ENCODE assay signal across 7 mouse cellular contexts in genomic region chr7:15961798-15962197, GRCm38 (mm10). TPM values are rescaled to one million over a fixed set of nuclear protein-coding genes. Genes with fewer than 3 reads are reported as not detected.
DNase-seq lines count a peak whose midpoint lies in the region; ATAC-seq and TF ChIP-seq lines count a peak whose summit lies in the region.

No protein-coding gene starts in this region.

- no peaks in the 10 kb centered on the region for H3K27me3 ChIP-seq in heart, postnatal 0 days (ENCODE audit: control insufficient read depth, insufficient read depth, low read length)
- H3K27me3 ChIP-seq in heart, embryonic 11.5 days (ENCODE audit: control insufficient read depth, insufficient read depth, low read length): no peaks in the 10 kb centered on the region; the same call in 1 of the 2 replicates
- no peaks in the 10 kb centered on the region for H3K27me3 ChIP-seq in midbrain, embryonic 13.5 days
- H3K27me3 ChIP-seq in midbrain, embryonic 15.5 days (replicated peaks): no peaks in the 10 kb centered on the region
- no peaks in the 10 kb centered on the region for H3K27me3 ChIP-seq in intestine, embryonic 15.5 days (replicated peaks)
- H3K27me3 ChIP-seq in stomach, postnatal 0 days (ENCODE audit: control insufficient read depth, insufficient read depth, low read length): no peaks in the 10 kb centered on the region

- H3K9me3 ChIP-seq in heart, postnatal 0 days (replicated peaks; ENCODE audit: control insufficient read depth, low read length): no peaks in the 10 kb centered on the region
- no peaks in the 10 kb centered on the region for H3K9me3 ChIP-seq in heart, embryonic 11.5 days (replicated peaks; ENCODE audit: control insufficient read depth, low read length)
- no peaks in the 10 kb centered on the region for H3K9me3 ChIP-seq in midbrain, embryonic 13.5 days
- no peaks in the 10 kb centered on the region for H3K9me3 ChIP-seq in midbrain, embryonic 15.5 days
- no peaks in the 10 kb centered on the region for H3K9me3 ChIP-seq in intestine, embryonic 15.5 days
- H3K9me3 ChIP-seq in stomach, postnatal 0 days (ENCODE audit: control insufficient read depth, low read length): no peaks in the 10 kb centered on the region

- no peak overlapping the region for H3K9ac ChIP-seq in heart, postnatal 0 days (replicated peaks; ENCODE audit: low read depth, low read length)
- H3K9ac ChIP-seq in heart, embryonic 11.5 days (ENCODE audit: low read depth, low read length): no peak overlapping the region
- H3K9ac ChIP-seq in midbrain, embryonic 13.5 days (replicated peaks): no peak overlapping the region; the same call in 1 of the 2 replicates
- no peak overlapping the region for H3K9ac ChIP-seq in midbrain, embryonic 15.5 days
- 0 out of 2 replicates have a peak overlapping the region, but pooled peaks have one; percentile 23 for H3K9ac ChIP-seq in intestine, embryonic 15.5 days
- peak overlapping the region; percentile 18; the same call in 1 of the 2 replicates for H3K9ac ChIP-seq in stomach, postnatal 0 days (ENCODE audit: low read length)

- 0 out of 2 replicates have a peak overlapping the region, but pooled peaks have one; percentile 3 for H3K4me3 ChIP-seq in heart, postnatal 0 days (ENCODE audit: low read depth, low read length)
- H3K4me3 ChIP-seq in heart, embryonic 11.5 days (ENCODE audit: low read depth, low read length): no peak overlapping the region
- H3K4me3 ChIP-seq in midbrain, embryonic 13.5 days (replicated peaks): no peak overlapping the region
- no peak overlapping the region for H3K4me3 ChIP-seq in midbrain, embryonic 15.5 days
- no peak overlapping the region for H3K4me3 ChIP-seq in intestine, embryonic 15.5 days (replicated peaks)
- no peak overlapping the region for H3K4me3 ChIP-seq in stomach, postnatal 0 days (ENCODE audit: low read depth, low read length)

- H3K4me1 ChIP-seq in heart, postnatal 0 days (ENCODE audit: control insufficient read depth, insufficient read depth): peaks cover 26% of the 10 kb centered on the region
- H3K4me1 ChIP-seq in heart, embryonic 11.5 days (ENCODE audit: control insufficient read depth, insufficient read depth, low read length): peaks cover 20% of the 10 kb centered on the region
- peaks cover 10% of the 10 kb centered on the region for H3K4me1 ChIP-seq in midbrain, embryonic 13.5 days (replicated peaks)
- H3K4me1 ChIP-seq in midbrain, embryonic 15.5 days: peaks cover 8% of the 10 kb centered on the region
- H3K4me1 ChIP-seq in intestine, embryonic 15.5 days (replicated peaks): peaks cover 48% of the 10 kb centered on the region
- H3K4me1 ChIP-seq in stomach, postnatal 0 days (replicated peaks; ENCODE audit: control insufficient read depth, insufficient read depth): peaks cover 4% of the 10 kb centered on the region

- DNase-seq in heart, postnatal 0 days (ENCODE audit: low spot score): no peak
- DNase-seq in stomach, postnatal 0 days (ENCODE audit: low spot score): no peak
- DNase-seq in frontal cortex, postnatal 36 days (ENCODE audit: low spot score in 2 of 2): no peak

- TF ChIP-seq EP300 in heart, postnatal 0 days (IDR thresholded peaks at IDR 0.05; ENCODE audit: low read depth): no peak
- no peak for TF ChIP-seq EP300 in stomach, postnatal 0 days (optimal IDR thresholded peaks at IDR 0.05)

- no peak for TF ChIP-seq CTCF in heart, postnatal 0 days (IDR thresholded peaks at IDR 0.05; ENCODE audit: low read depth)
- no peak for TF ChIP-seq CTCF in stomach, postnatal 0 days (IDR thresholded peaks at IDR 0.05; ENCODE audit: low read depth)

- H3K36me3 ChIP-seq in heart, postnatal 0 days (replicated peaks; ENCODE audit: control insufficient read depth, insufficient read depth, low read length): peaks cover 41% of the 10 kb centered on the region
- H3K36me3 ChIP-seq in heart, embryonic 11.5 days (ENCODE audit: control insufficient read depth, insufficient read depth, low read length): peaks cover 2% of the 10 kb centered on the region; the same call in 1 of the 2 replicates
- H3K36me3 ChIP-seq in midbrain, embryonic 13.5 days: no peaks in the 10 kb centered on the region
- H3K36me3 ChIP-seq in midbrain, embryonic 15.5 days (replicated peaks): no peaks in the 10 kb centered on the region
- peaks cover 7% of the 10 kb centered on the region; the same call in 1 of the 2 replicates for H3K36me3 ChIP-seq in intestine, embryonic 15.5 days
- H3K36me3 ChIP-seq in stomach, postnatal 0 days (ENCODE audit: control insufficient read depth, insufficient read depth, low read length): peaks cover 6% of the 10 kb centered on the region

- no peak for ATAC-seq in heart, postnatal 0 days (ENCODE audit: insufficient read depth, low read depth)
- no peak for ATAC-seq in heart, embryonic 11.5 days (replicated peaks; ENCODE audit: insufficient number of reproducible peaks, low FRiP score, low TSS enrichment)
- ATAC-seq in midbrain, embryonic 13.5 days: peak; percentile 12; the same call in 1 of the 2 replicates
- ATAC-seq in midbrain, embryonic 15.5 days (replicated peaks): no peak
- no peak for ATAC-seq in intestine, embryonic 15.5 days
- no peak for ATAC-seq in stomach, postnatal 0 days (ENCODE audit: low FRiP score, low TSS enrichment)

- H3K27ac ChIP-seq in heart, postnatal 0 days (ENCODE audit: low read depth): peak overlapping the region; percentile 89
- no peak overlapping the region for H3K27ac ChIP-seq in heart, embryonic 11.5 days (ENCODE audit: low read depth, low read length)
- H3K27ac ChIP-seq in midbrain, embryonic 13.5 days: no peak overlapping the region
- no peak overlapping the region for H3K27ac ChIP-seq in midbrain, embryonic 15.5 days
- peak overlapping the region; percentile 91 for H3K27ac ChIP-seq in intestine, embryonic 15.5 days
- H3K27ac ChIP-seq in stomach, postnatal 0 days (replicated peaks): peak overlapping the region; percentile 90

- WGBS in heart, postnatal 0 days: 67% methylated on average over 7 of the region's 7 CpGs
- 90% methylated on average over 7 of the region's 7 CpGs for WGBS in heart, embryonic 11.5 days (ENCODE audit: insufficient replicate concordance)
- WGBS in midbrain, embryonic 13.5 days: 85% methylated on average over 7 of the region's 7 CpGs
- WGBS in midbrain, embryonic 15.5 days: 84% methylated on average over 7 of the region's 7 CpGs
- 80% methylated on average over 7 of the region's 7 CpGs for whole genome bisulfite sequencing in intestine, embryonic 15.5 days
- WGBS in stomach, postnatal 0 days: 66% methylated on average over 7 of the region's 7 CpGs

- peak overlapping the region; percentile 33 for H3K4me2 ChIP-seq in heart, postnatal 0 days (ENCODE audit: low read depth, low read length)
- no peak overlapping the region for H3K4me2 ChIP-seq in heart, embryonic 11.5 days
- H3K4me2 ChIP-seq in midbrain, embryonic 13.5 days (replicated peaks): no peak overlapping the region
- no peak overlapping the region for H3K4me2 ChIP-seq in midbrain, embryonic 15.5 days
- H3K4me2 ChIP-seq in intestine, embryonic 15.5 days (replicated peaks): peak overlapping the region; percentile 48; the same call in 1 of the 2 replicates
- no peak overlapping the region; the same call in 1 of the 2 replicates for H3K4me2 ChIP-seq in stomach, postnatal 0 days (replicated peaks; ENCODE audit: low read depth)

RNA-seq across cellular contexts. Expression of gene Ehd2, which starts 5.6 kb away (rescaled TPM):
- total RNA-seq in heart, postnatal 0 days (2014; rRNA removed; ENCODE audit: low replicate concordance): 66.7 and 80.0 TPM in 2 replicates
- polyA plus RNA-seq in heart, postnatal 0 days (2015; fragmentation: Nextera tagmentation; extraction: Ambion mirVana): 47.5 and 48.7 TPM in 2 replicates
- 16.3 and 23.4 TPM in 2 replicates for polyA plus RNA-seq in heart, embryonic 11.5 days (2014; fragmentation: Nextera tagmentation; extraction: Ambion mirVana)
- 3.3 and 4.7 TPM in 2 replicates for polyA plus RNA-seq in midbrain, embryonic 13.5 days (2015; fragmentation: Nextera tagmentation; extraction: Ambion mirVana)
- 4.6 and 5.8 TPM in 2 replicates for polyA plus RNA-seq in midbrain, embryonic 15.5 days (2015; fragmentation: Nextera tagmentation; extraction: Ambion mirVana)
- polyA plus RNA-seq in intestine, embryonic 15.5 days (2015; fragmentation: Nextera tagmentation; extraction: Ambion mirVana): 42.3 and 50.9 TPM in 2 replicates
- 30.7 and 37.7 TPM in 2 replicates for polyA plus RNA-seq in stomach, postnatal 0 days (2015; fragmentation: Nextera tagmentation; extraction: Ambion mirVana)

RNA-seq across cellular contexts. Expression of gene Nop53, which starts 15.9 kb away (rescaled TPM):
- total RNA-seq in heart, postnatal 0 days (2014; rRNA removed; ENCODE audit: low replicate concordance): 81.6 and 102 TPM in 2 replicates
- polyA plus RNA-seq in heart, postnatal 0 days (2015; fragmentation: Nextera tagmentation; extraction: Ambion mirVana): 120 and 128 TPM in 2 replicates
- polyA plus RNA-seq in heart, embryonic 11.5 days (2014; fragmentation: Nextera tagmentation; extraction: Ambion mirVana): 130 and 137 TPM in 2 replicates
- polyA plus RNA-seq in midbrain, embryonic 13.5 days (2015; fragmentation: Nextera tagmentation; extraction: Ambion mirVana): 140 and 151 TPM in 2 replicates
- 114 and 126 TPM in 2 replicates for polyA plus RNA-seq in midbrain, embryonic 15.5 days (2015; fragmentation: Nextera tagmentation; extraction: Ambion mirVana)
- 161 and 174 TPM in 2 replicates for polyA plus RNA-seq in intestine, embryonic 15.5 days (2015; fragmentation: Nextera tagmentation; extraction: Ambion mirVana)
- 139 and 147 TPM in 2 replicates for polyA plus RNA-seq in stomach, postnatal 0 days (2015; fragmentation: Nextera tagmentation; extraction: Ambion mirVana)

RNA-seq across cellular contexts. Expression of gene Selenow, which starts 39.6 kb away (rescaled TPM):
- total RNA-seq in heart, postnatal 0 days (2014; rRNA removed; ENCODE audit: low replicate concordance): 292 and 404 TPM in 2 replicates
- polyA plus RNA-seq in heart, postnatal 0 days (2015; fragmentation: Nextera tagmentation; extraction: Ambion mirVana): 632 and 642 TPM in 2 replicates
- 726 and 772 TPM in 2 replicates for polyA plus RNA-seq in heart, embryonic 11.5 days (2014; fragmentation: Nextera tagmentation; extraction: Ambion mirVana)
- polyA plus RNA-seq in midbrain, embryonic 13.5 days (2015; fragmentation: Nextera tagmentation; extraction: Ambion mirVana): 1,286 and 1,320 TPM in 2 replicates
- polyA plus RNA-seq in midbrain, embryonic 15.5 days (2015; fragmentation: Nextera tagmentation; extraction: Ambion mirVana): 1,365 and 1,414 TPM in 2 replicates
- 645 and 657 TPM in 2 replicates for polyA plus RNA-seq in intestine, embryonic 15.5 days (2015; fragmentation: Nextera tagmentation; extraction: Ambion mirVana)
- 560 and 572 TPM in 2 replicates for polyA plus RNA-seq in stomach, postnatal 0 days (2015; fragmentation: Nextera tagmentation; extraction: Ambion mirVana)

Comparison
In these comparisons a context has a peak if more than half of its experiments do, and no peak if none do; other contexts are left out.
1. H3K27ac ChIP-seq: peak in heart, postnatal 0 days (single experiment), intestine, embryonic 15.5 days (single experiment) and stomach, postnatal 0 days (single experiment); none in heart, embryonic 11.5 days (single experiment), midbrain, embryonic 13.5 days (single experiment) and midbrain, embryonic 15.5 days (single experiment).
2. H3K4me2 ChIP-seq: peak in heart, postnatal 0 days (single experiment) and intestine, embryonic 15.5 days (single experiment); none in heart, embryonic 11.5 days (single experiment), midbrain, embryonic 13.5 days (single experiment), midbrain, embryonic 15.5 days (single experiment) and stomach, postnatal 0 days (single experiment).
3. H3K9ac ChIP-seq: peak in intestine, embryonic 15.5 days (single experiment) and stomach, postnatal 0 days (single experiment); none in heart, postnatal 0 days (single experiment), heart, embryonic 11.5 days (single experiment), midbrain, embryonic 13.5 days (single experiment) and midbrain, embryonic 15.5 days (single experiment).